Mouse (Mus musculus) adipose tissue, adult 10 weeks (tissue): Measurements from ENCODE around the gene Bola1. TPM values are rescaled to one million over a fixed set of nuclear protein-coding genes. Genes with fewer than 3 reads are reported as not detected.

Experiments
- polyA plus RNA-seq: library from polyadenylated mRNA; stranded (reverse); fragments of 350-450 nt; fragmentation: Illumina TruSeq; extraction: RNeasy Lipid Tissue Mini Kit (QIAGEN cat#74804); gene quantifications from one replicate; pipeline ENCODE4 v1.2.3, GENCODE M21; 2014; ENCODE audit warnings: low read depth, low replicate concordance

Gene Bola1
- 37.5 TPM for polyA plus RNA-seq

DNA sequence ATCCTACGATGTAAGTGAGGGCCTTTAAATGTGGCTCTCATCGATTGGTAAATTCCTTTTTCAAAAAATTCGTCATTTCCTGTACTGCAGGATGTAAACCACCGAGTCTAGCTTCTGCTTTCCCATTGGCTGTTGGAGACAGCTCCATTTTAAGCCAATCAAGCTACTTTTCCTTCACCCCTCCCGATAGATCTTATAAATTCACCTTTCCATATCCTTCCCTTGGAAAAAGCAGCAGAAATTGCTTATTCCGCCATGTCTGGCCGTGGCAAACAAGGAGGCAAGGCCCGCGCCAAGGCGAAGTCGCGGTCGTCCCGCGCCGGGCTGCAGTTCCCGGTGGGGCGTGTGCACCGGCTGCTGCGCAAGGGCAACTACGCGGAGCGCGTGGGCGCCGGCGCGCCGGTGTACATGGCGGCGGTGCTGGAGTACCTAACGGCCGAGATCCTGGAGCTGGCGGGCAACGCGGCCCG, at the start of gene Bola1, which contains the start of gene Hist2h2ab:
Bola1 (minus strand) TSS at position 49 of the 470 bp plus-strand sequence.
Hist2h2ab (plus strand) TSS at position 205 of the 470 bp plus-strand sequence.

GRCm38 (mm10) chr3:96268051-96268775, 48.7 kb upstream of the Bola1 start, which contains the start of gene Hist2h3b:
Hist2h3b (plus strand) TSS chr3:96268654.

GRCm38 (mm10) chr3:96262979-96263550, 43.6 kb upstream of the Bola1 start, which contains the start of gene Hist2h4:
Hist2h4 (minus strand) TSS chr3:96263311.

DNA sequence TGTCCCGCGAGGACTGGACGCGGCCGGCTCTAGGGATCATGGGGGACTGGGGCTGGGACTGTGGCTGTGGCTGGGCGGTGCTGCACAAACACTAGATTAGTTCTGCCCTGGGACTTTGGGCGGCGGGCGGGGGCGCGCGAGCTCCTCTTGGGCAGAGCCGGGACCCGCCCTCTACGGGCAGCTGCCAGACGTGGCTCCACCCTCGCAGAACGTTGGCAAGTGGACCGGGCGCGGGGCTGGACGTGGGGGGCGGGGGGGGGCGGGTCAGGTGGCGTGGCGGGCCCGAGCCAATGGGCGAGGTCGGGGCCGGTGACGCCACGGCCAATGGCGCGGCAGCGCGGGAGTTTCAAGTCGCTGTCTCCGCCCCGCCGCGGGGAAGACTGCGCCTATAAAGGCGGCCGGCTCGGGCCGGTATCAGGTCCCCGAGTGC, 26.9 kb upstream of the Bola1 start, which contains the start of gene Hist2h3c1:
Hist2h3c1 (plus strand) TSS at position 259 of the 430 bp plus-strand sequence.

GRCm38 (mm10) chr3:96245003-96245886, 25.7 kb upstream of the Bola1 start, which contains the start of gene Hist2h2aa1:
Hist2h2aa1 (plus strand) TSS chr3:96245497.

DNA sequence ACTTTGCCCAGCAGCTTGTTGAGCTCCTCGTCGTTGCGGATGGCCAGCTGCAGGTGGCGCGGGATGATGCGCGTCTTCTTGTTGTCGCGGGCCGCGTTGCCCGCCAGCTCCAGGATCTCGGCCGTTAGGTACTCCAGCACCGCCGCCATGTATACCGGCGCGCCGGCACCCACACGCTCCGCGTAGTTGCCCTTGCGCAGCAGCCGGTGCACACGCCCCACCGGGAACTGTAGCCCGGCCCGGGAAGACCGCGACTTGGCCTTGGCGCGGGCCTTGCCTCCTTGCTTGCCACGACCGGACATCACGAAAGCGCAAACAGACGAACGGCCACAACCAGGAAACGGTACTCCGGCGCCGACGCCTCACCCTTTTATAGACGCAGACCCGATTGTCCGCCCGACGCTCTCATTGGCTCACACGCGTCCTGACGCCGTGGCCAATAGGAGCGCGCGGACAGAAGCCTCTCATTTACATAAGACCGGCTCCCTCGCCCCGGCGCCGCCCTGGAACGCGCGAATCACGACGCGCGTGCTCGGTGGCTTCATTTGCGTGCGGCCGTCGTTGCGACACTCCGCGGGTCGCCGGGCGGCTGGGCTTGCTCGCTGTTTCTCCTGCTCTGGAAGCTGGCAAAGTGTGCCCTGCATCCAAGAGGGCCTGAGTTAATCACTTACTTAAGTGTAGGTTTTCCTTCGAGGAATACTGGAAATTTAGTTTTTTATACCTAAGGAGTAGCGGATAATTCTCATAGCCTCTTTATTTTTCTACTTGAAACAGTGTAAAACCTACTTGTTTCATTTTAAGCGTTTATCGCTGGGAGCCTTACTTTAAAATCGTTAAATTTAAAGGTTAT, 20.7 kb upstream of the Bola1 start, which contains the start of gene Hist2h2aa2:
Hist2h2aa2 (minus strand) TSS at position 328 of the 850 bp plus-strand sequence.

GRCm38 (mm10) chr3:96238954-96239793, 19.7 kb upstream of the Bola1 start, which contains the start of gene Hist2h3c2:
Hist2h3c2 (minus strand) TSS chr3:96239127.

GRCm38 (mm10) chr3:96220765-96221639, 1.5 kb upstream of the Bola1 start, which contains the start of the genes Hist2h2ac and Hist2h2be:
Hist2h2ac (minus strand) TSS chr3:96220880.
Hist2h2be (plus strand) TSS chr3:96221119.

DNA sequence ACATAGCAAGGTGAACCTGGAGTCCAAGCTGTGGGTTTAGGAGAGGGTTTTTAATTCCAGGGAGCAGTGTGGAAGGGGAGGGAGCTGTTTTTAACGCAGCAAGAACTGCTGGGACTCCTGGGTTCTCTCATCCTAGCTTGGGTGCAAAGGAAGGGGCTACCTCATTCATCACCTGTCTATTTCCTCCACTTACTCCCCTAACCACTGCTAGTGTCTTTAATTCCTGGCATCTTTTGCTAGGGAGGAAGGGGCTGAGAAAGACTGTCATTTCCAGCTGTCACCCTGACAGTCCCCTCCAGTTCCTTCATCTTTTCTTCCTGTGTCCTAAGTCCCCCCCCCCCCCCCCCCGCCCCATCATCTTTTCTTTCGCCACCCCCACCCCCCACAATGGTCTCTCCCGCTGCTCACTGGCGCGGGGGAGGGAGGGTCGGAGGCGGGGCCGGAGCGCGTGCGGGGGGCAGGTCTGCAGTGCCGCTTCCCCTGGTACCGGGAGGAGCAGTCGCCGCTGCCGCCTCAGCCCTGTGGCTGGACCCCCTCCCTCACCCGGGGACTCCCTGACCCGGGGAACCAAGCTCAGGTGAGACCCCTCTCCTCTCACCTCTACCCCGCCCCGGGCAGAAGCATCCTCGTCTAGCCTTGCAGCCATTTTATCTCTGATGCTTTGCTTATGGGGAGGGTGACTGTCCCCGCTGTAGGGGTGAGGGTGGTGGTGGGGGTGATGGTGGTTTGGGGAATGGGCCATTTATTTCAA, 38.6 kb downstream of the Bola1 start, which contains the start of gene Sv2a:
Sv2a (plus strand) TSS at position 425 of the 751 bp plus-strand sequence.

GRCm38 (mm10) chr3:96172197-96173178, 47.0 kb downstream of the Bola1 start, which contains the start of gene Sf3b4:
Sf3b4 (plus strand) TSS chr3:96172332.

DNA sequence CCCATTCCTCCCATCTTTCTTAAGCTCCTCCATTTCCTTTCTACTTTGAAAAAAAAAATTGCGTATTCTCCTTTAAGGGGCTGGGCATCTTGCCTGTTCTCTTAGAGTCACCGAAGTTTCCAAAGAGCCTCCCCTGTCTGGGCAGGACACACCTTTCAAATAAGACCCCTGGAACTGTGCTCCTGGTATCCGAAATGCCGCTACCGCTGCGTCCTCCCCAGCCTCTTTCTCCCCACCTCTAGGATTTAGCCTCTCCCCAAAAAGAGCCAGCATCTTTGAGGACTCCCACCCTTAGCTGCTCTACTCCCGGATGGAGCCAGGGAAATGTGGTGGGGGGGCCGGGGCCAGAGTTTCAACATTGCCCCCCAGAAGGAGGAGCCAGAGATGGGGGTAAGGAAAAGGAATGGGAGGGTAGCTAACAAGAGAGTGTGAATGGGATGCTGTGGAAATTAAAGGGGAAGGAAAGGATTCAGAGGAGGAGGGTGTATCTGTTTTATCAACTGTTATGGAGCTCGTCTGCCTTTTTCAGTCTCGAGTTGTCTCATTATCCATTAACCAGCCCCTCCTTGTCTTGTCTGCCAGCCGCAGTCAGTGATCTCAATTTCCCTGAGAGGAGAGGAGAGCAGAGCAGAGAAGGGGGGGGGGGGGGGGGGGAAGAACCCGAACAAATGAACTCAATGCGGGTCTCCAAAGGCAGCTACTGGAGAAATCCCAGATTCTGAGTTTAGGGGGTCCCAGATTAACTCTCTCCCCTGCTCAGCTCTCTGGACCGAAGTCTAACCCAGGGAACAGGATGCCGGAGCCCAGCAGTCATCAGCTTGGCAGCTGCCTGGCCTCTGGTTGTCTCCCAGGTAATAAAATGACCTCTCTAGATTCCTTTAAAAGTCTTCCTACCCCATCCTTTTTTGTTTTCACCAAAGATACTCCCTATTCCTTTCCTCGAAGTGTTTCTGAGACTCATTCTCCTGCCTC, 57.4 kb downstream of the Bola1 start, which contains the start of gene Mtmr11:
Mtmr11 (plus strand) TSS at position 136 of the 972 bp plus-strand sequence.

